Mouse (Mus musculus): ENCODE results near the gene C1qtnf1. TPM values are rescaled to one million over a fixed set of nuclear protein-coding genes. Genes with fewer than 3 reads are reported as not detected.

The C1qtnf1 gene
- polyA plus RNA-seq, 1 experiment from 2014 or later = 1.9 TPM

- Histone ChIP-seq H3K36me3 (replicated peaks) (peaks cover 53% of the 10 kb centered on the region), H3K4me1 (replicated peaks) (no peaks in the 10 kb centered on the region; the same call in 1 of the 2 replicates), H3K4me3 (replicated peaks) (no peak overlapping the region), H3K9ac (no peak overlapping the region), H3K9me3 (replicated peaks) (no peaks in the 10 kb centered on the region), H3K27me3 (no peaks in the 10 kb centered on the region), H3K4me2 (no peak overlapping the region), H3K27ac (replicated peaks) (no peak overlapping the region)
- no peak for ATAC-seq (ENCODE audit: insufficient read depth)
- WGBS (ENCODE audit: insufficient replicate concordance) = 86% methylated on average over 8 of the region's 8 CpGs
These were observed 16.7 kb upstream of the C1qtnf1 start for GRCm38 (mm10) chr11:118411271-118411670.

- H3K27ac ChIP-seq (replicated peaks) = no peak overlapping the region
- H3K27me3 ChIP-seq = no peaks in the 10 kb centered on the region
These were observed 15.4 kb upstream of the C1qtnf1 start for GRCm38 (mm10) chr11:118412601-118413000.

GRCm38 (mm10) chr11:118413055-118413454, 14.9 kb upstream of the C1qtnf1 start:
- H3K4me2 ChIP-seq = no peak overlapping the region
- H3K36me3 ChIP-seq (replicated peaks) = peaks cover 36% of the 10 kb centered on the region
- 62% methylated on average over 4 of the region's 4 CpGs for WGBS (ENCODE audit: insufficient replicate concordance)

More at GRCm38 (mm10) chr11:118412601-118413000, 15.4 kb upstream of the C1qtnf1 start:
- H3K9ac ChIP-seq = no peak overlapping the region
- no peak for ATAC-seq (ENCODE audit: insufficient read depth)
- 81% methylated on average over 2 of the region's 2 CpGs for WGBS (ENCODE audit: insufficient replicate concordance)
- H3K36me3 ChIP-seq (replicated peaks) = peaks cover 40% of the 10 kb centered on the region
- H3K9me3 ChIP-seq (replicated peaks) = no peaks in the 10 kb centered on the region
- no peak overlapping the region for H3K4me2 ChIP-seq
- no peak overlapping the region for H3K4me3 ChIP-seq (replicated peaks)
- H3K4me1 ChIP-seq (replicated peaks) = peaks cover 11% of the 10 kb centered on the region

GRCm38 (mm10) chr11:118414270-118414669, 13.7 kb upstream of the C1qtnf1 start:
- H3K9ac ChIP-seq = no peak overlapping the region
- H3K27me3 ChIP-seq = no peaks in the 10 kb centered on the region
- no peak for ATAC-seq (ENCODE audit: insufficient read depth)
- H3K4me2 ChIP-seq = no peak overlapping the region
- H3K27ac ChIP-seq (replicated peaks) = no peak overlapping the region
- 72% methylated on average over 5 of the region's 5 CpGs for WGBS (ENCODE audit: insufficient replicate concordance)
- H3K9me3 ChIP-seq (replicated peaks) = no peaks in the 10 kb centered on the region
- H3K4me1 ChIP-seq (replicated peaks) = peaks cover 22% of the 10 kb centered on the region
- peaks cover 36% of the 10 kb centered on the region for H3K36me3 ChIP-seq (replicated peaks)
- no peak overlapping the region for H3K4me3 ChIP-seq (replicated peaks)

More at GRCm38 (mm10) chr11:118413055-118413454, 14.9 kb upstream of the C1qtnf1 start:
- peaks cover 16% of the 10 kb centered on the region for H3K4me1 ChIP-seq (replicated peaks)
- no peak overlapping the region for H3K4me3 ChIP-seq (replicated peaks)
- H3K9ac ChIP-seq = no peak overlapping the region
- no peak overlapping the region for H3K27ac ChIP-seq (replicated peaks)
- H3K9me3 ChIP-seq (replicated peaks) = no peaks in the 10 kb centered on the region
- no peak for ATAC-seq (ENCODE audit: insufficient read depth)
- H3K27me3 ChIP-seq = no peaks in the 10 kb centered on the region

GRCm38 (mm10) chr11:118415630-118416029, 12.4 kb upstream of the C1qtnf1 start:
- H3K4me1 ChIP-seq (replicated peaks) = peaks cover 29% of the 10 kb centered on the region
- H3K4me3 ChIP-seq (replicated peaks) = no peak overlapping the region

GRCm38 (mm10) chr11:118416046-118416445, 12.0 kb upstream of the C1qtnf1 start:
- ATAC-seq (ENCODE audit: insufficient read depth) = no peak
- Histone ChIP-seq H3K9me3 (replicated peaks) (no peaks in the 10 kb centered on the region), H3K4me3 (replicated peaks) (no peak overlapping the region), H3K27me3 (no peaks in the 10 kb centered on the region), H3K36me3 (replicated peaks) (peaks cover 20% of the 10 kb centered on the region), H3K9ac (no peak overlapping the region), H3K4me2 (no peak overlapping the region), H3K4me1 (replicated peaks) (peaks cover 29% of the 10 kb centered on the region), H3K27ac (replicated peaks) (no peak overlapping the region)
- WGBS (ENCODE audit: insufficient replicate concordance) = 76% methylated on average over 7 of the region's 7 CpGs

More at GRCm38 (mm10) chr11:118415630-118416029, 12.4 kb upstream of the C1qtnf1 start:
- H3K9ac ChIP-seq = no peak overlapping the region
- H3K27me3 ChIP-seq = no peaks in the 10 kb centered on the region
- no peaks in the 10 kb centered on the region for H3K9me3 ChIP-seq (replicated peaks)
- H3K4me2 ChIP-seq = no peak overlapping the region
- 67% methylated on average over 6 of the region's 6 CpGs for WGBS (ENCODE audit: insufficient replicate concordance)
- no peak for ATAC-seq (ENCODE audit: insufficient read depth)
- H3K36me3 ChIP-seq (replicated peaks) = peaks cover 25% of the 10 kb centered on the region
- no peak overlapping the region for H3K27ac ChIP-seq (replicated peaks)

GRCm38 (mm10) chr11:118417496-118417895, 10.5 kb upstream of the C1qtnf1 start:
- Histone ChIP-seq H3K27me3 (peaks cover 5% of the 10 kb centered on the region; the same call in 1 of the 2 replicates), H3K36me3 (replicated peaks) (peaks cover 16% of the 10 kb centered on the region; the same call in 1 of the 2 replicates), H3K9ac (0 out of 2 replicates have a peak overlapping the region, but pooled peaks have one; percentile 94), H3K4me3 (replicated peaks) (peak overlapping the region; percentile 91; the same call in 1 of the 2 replicates), H3K4me1 (replicated peaks) (peaks cover 29% of the 10 kb centered on the region), H3K9me3 (replicated peaks) (no peaks in the 10 kb centered on the region), H3K27ac (replicated peaks) (no peak overlapping the region), H3K4me2 (peak overlapping the region; percentile 85; the same call in 1 of the 2 replicates)
- ATAC-seq (ENCODE audit: insufficient read depth) = no peak
- WGBS (ENCODE audit: insufficient replicate concordance) = 87% methylated on average over 9 of the region's 9 CpGs

- peaks cover 9% of the 10 kb centered on the region; the same call in 1 of the 2 replicates for H3K27me3 ChIP-seq
- peak overlapping the region; percentile 94 for H3K9ac ChIP-seq
- H3K36me3 ChIP-seq (replicated peaks) = peaks cover 16% of the 10 kb centered on the region; the same call in 1 of the 2 replicates
- H3K27ac ChIP-seq (replicated peaks) = peak overlapping the region; percentile 83
- H3K4me3 ChIP-seq (replicated peaks) = peak overlapping the region; percentile 91
- 2% methylated on average over 12 of the region's 12 CpGs for WGBS (ENCODE audit: insufficient replicate concordance)
- no peaks in the 10 kb centered on the region for H3K9me3 ChIP-seq (replicated peaks)
- ATAC-seq (ENCODE audit: insufficient read depth) = peak; percentile 22
- H3K4me2 ChIP-seq = peak overlapping the region; percentile 85
- H3K4me1 ChIP-seq (replicated peaks) = peaks cover 31% of the 10 kb centered on the region
These were observed 9.6 kb upstream of the C1qtnf1 start for GRCm38 (mm10) chr11:118418442-118418833.

GRCm38 (mm10) chr11:118418834-118419504, 9.0 kb upstream of the C1qtnf1 start, which contains the start of gene Cant1:
Cant1 (minus strand) TSS chr11:118419086.
- peaks cover 34% of the 10 kb centered on the region for H3K4me1 ChIP-seq (replicated peaks)
- peak within 1 kb of the TSS; percentile 83 for H3K27ac ChIP-seq (replicated peaks)
- under 1% methylated on average over 50 of the region's 50 CpGs for WGBS (ENCODE audit: insufficient replicate concordance)
- peaks cover 9% of the 10 kb centered on the region; the same call in 1 of the 2 replicates for H3K27me3 ChIP-seq
- peak; percentile 95 for ATAC-seq (ENCODE audit: insufficient read depth)
- H3K9ac ChIP-seq = peak within 1 kb of the TSS; percentile 94
- no peaks in the 10 kb centered on the region for H3K9me3 ChIP-seq (replicated peaks)
- H3K36me3 ChIP-seq (replicated peaks) = peaks cover 16% of the 10 kb centered on the region; the same call in 1 of the 2 replicates
- H3K4me3 ChIP-seq (replicated peaks) = peak within 1 kb of the TSS; percentile 91
- H3K4me2 ChIP-seq = peak within 1 kb of the TSS; percentile 85

GRCm38 (mm10) chr11:118420261-118420660, 7.7 kb upstream of the C1qtnf1 start:
- no peak overlapping the region for H3K4me3 ChIP-seq (replicated peaks)
- H3K27me3 ChIP-seq = peaks cover 18% of the 10 kb centered on the region
- H3K4me1 ChIP-seq (replicated peaks) = peaks cover 34% of the 10 kb centered on the region
- H3K9me3 ChIP-seq (replicated peaks) = no peaks in the 10 kb centered on the region
- WGBS (ENCODE audit: insufficient replicate concordance) = 65% methylated on average over 7 of the region's 7 CpGs
- 0 out of 2 replicates have a peak, but pooled peaks cover 6% of the 10 kb centered on the region for H3K36me3 ChIP-seq (replicated peaks)
- no peak overlapping the region for H3K27ac ChIP-seq (replicated peaks)
- no peak overlapping the region for H3K4me2 ChIP-seq
- H3K9ac ChIP-seq = no peak overlapping the region
- ATAC-seq (ENCODE audit: insufficient read depth) = no peak

- peaks cover 15% of the 10 kb centered on the region for H3K4me1 ChIP-seq (replicated peaks)
- peak overlapping the region; percentile 43 for H3K4me2 ChIP-seq
- H3K27me3 ChIP-seq = peaks cover 37% of the 10 kb centered on the region
- H3K27ac ChIP-seq (replicated peaks) = no peak overlapping the region
- no peak overlapping the region for H3K4me3 ChIP-seq (replicated peaks)
- H3K36me3 ChIP-seq (replicated peaks) = no peaks in the 10 kb centered on the region
- 8% methylated on average over 18 of the region's 18 CpGs for WGBS (ENCODE audit: insufficient replicate concordance)
- ATAC-seq (ENCODE audit: insufficient read depth) = no peak
- no peak overlapping the region for H3K9ac ChIP-seq
- no peaks in the 10 kb centered on the region for H3K9me3 ChIP-seq (replicated peaks)
These were observed 4.6 kb upstream of the C1qtnf1 start for GRCm38 (mm10) chr11:118423266-118423971.
